Mouse (Mus musculus): ENCODE measurements at regions not wholly inside any gene's neighbourhood (a gene's known extent, or its start where the extent isn't known, plus 50 kb on each side); places are given as distances from the start of the nearest gene placed in this dataset.

DNA sequence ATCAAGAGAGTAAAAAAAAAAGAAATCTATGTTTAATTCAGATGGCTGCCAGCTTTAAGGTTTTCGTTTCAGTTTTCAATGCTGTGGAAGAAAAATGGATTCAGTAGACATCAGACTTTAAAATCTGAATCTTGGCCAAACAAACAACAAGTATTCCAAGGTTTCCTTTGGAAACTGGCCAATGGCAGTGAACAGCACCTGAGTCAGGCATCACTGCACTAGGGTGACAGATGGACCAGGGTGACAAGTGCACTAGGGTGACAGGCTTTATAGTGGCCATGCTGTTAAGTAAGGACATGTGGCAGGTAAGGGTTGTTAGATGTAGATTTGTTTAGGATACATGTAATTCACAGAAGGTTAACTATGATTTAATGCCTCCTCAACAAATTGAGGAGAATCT, 972.9 kb downstream of the Pdha2 start:
- 76% methylated on average over 1 of the region's 1 CpGs for WGBS
- no peak for ATAC-seq (ENCODE audit: insufficient number of reproducible peaks, insufficient read depth, low FRiP score, low read depth)
- no peak overlapping the region for H3K4me3 ChIP-seq (ENCODE audit: control insufficient read depth in 1 of 2, insufficient read depth in 1 of 2, low read depth in 1 of 2, low read length in 2 of 2)
- H3K4me2 ChIP-seq (ENCODE audit: low read length) = no peak overlapping the region
- no peak overlapping the region for H3K9ac ChIP-seq (ENCODE audit: low read length)
- no peaks in the 10 kb centered on the region for H3K27me3 ChIP-seq (ENCODE audit: control insufficient read depth, insufficient read depth, low read length)
- no peaks in the 10 kb centered on the region for H3K9me3 ChIP-seq (ENCODE audit: control insufficient read depth, low read length)
- H3K36me3 ChIP-seq (ENCODE audit: control insufficient read depth, insufficient read depth, low read length) = no peaks in the 10 kb centered on the region
- H3K27ac ChIP-seq (replicated peaks in 1 of 2; ENCODE audit: control insufficient read depth in 1 of 2, insufficient read depth in 1 of 2, low read depth in 2 of 2, low read length in 2 of 2) = no peak overlapping the region
- no peaks in the 10 kb centered on the region for H3K4me1 ChIP-seq (ENCODE audit: control insufficient read depth in 2 of 2, insufficient read depth in 2 of 2, low read length in 2 of 2)

Small RNA genes in the stretch of these regions (microRNA-seq; reads per million reads assigned to microRNA genes)
- 76.9 reads per million, percentile 49 among the genes with 10 or more reads in this experiment for gene Mir7j
